Mouse (Mus musculus): ENCODE measurements around the gene Gm11032.

DNA sequence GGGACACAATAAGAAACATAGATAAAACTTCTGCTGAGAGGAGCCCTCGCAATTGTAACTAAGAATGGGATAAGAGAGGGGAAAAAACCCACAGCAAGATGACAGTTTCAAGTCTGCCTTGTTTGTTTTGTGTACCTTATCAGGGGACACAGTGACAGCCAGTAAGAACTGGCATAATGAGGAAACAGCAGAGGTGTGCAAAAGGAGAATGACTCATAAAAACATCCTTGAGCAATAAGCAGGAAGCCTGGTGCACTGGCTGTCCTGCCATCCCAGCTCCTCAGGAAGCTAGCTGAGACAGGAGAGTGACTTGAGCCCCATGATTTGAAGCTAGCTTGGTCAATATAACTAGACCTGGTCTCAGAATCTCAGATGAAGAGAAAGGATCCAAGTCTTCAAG lies 40.0 kb downstream of the Gm11032 start:
- no peak for TF ChIP-seq CTCF (IDR thresholded peaks at IDR 0.05; ENCODE audit: low read depth)
- TF ChIP-seq EP300 (optimal IDR thresholded peaks at IDR 0.05), result no peak

All from stomach, postnatal 0 days (tissue).